Mouse (Mus musculus): ENCODE data around the gene Mogat2. TPM values are rescaled to one million over a fixed set of nuclear protein-coding genes. Genes with fewer than 3 reads are reported as not detected.
A peak's percentile ranks its signal among the peaks of the same experiment; 100 is the strongest.

Gene Mogat2
- 1 to 10 TPM in 1 of 2 experiments, under 1 TPM in 1; 0.16 to 1.5 TPM for total RNA-seq (2021)
- long read RNA-seq, experiment 1 = 0 reads
- long read RNA-seq, experiment 2 = 0 reads

- DNase-seq = no peak
These were observed at the start of gene Mogat2 for GRCm38 (mm10) chr7:99238417-99238816. Gene Mogat2 (minus strand): TSS chr7:99238619.

GRCm38 (mm10) chr7:99287287-99287686 is 48.9 kb upstream of the Mogat2 start:
- no peak for DNase-seq

GRCm38 (mm10) chr7:99279586-99279985 is 41.2 kb upstream of the Mogat2 start:
- DNase-seq = no peak

- DNase-seq = no peak
These were observed 39.9 kb upstream of the Mogat2 start for GRCm38 (mm10) chr7:99278309-99278708.

- no peak for DNase-seq
These were observed 38.3 kb upstream of the Mogat2 start for GRCm38 (mm10) chr7:99276679-99277078.

GRCm38 (mm10) chr7:99275131-99275530 is 36.7 kb upstream of the Mogat2 start:
- DNase-seq = no peak

- DNase-seq = no peak
These were observed 33.2 kb upstream of the Mogat2 start for GRCm38 (mm10) chr7:99271630-99272029.

- DNase-seq = peak; percentile 12 to 17
These were observed 30.8 kb upstream of the Mogat2 start for GRCm38 (mm10) chr7:99268951-99269945.

GRCm38 (mm10) chr7:99268506-99268900 is 30.1 kb upstream of the Mogat2 start:
- no peak for DNase-seq

GRCm38 (mm10) chr7:99267897-99268505 is 29.6 kb upstream of the Mogat2 start:
- DNase-seq = peak; percentile 71 to 73

GRCm38 (mm10) chr7:99267251-99267896 is 29.0 kb upstream of the Mogat2 start, which contains the start of gene Map6:
Gene Map6 (plus strand): TSS chr7:99267447.
- peak in 1 of 2 experiments; percentile 11 for DNase-seq

GRCm38 (mm10) chr7:99264597-99264996 is 26.2 kb upstream of the Mogat2 start:
- no peak for DNase-seq

- no peak for DNase-seq
These were observed 25.1 kb upstream of the Mogat2 start for GRCm38 (mm10) chr7:99263509-99263908.

- no peak for DNase-seq
These were observed 23.5 kb upstream of the Mogat2 start for GRCm38 (mm10) chr7:99261900-99262299.

- no peak for DNase-seq
These were observed 16.6 kb upstream of the Mogat2 start for GRCm38 (mm10) chr7:99255006-99255405.

GRCm38 (mm10) chr7:99250386-99250785 is 12.0 kb upstream of the Mogat2 start:
- DNase-seq = no peak

GRCm38 (mm10) chr7:99249582-99249911 is 11.1 kb upstream of the Mogat2 start:
- peak; percentile 28 to 55 for DNase-seq

- DNase-seq = no peak
These were observed 10.6 kb upstream of the Mogat2 start for GRCm38 (mm10) chr7:99248906-99249581.

GRCm38 (mm10) chr7:99248157-99248742 is 9.8 kb upstream of the Mogat2 start:
- no peak for DNase-seq

GRCm38 (mm10) chr7:99242097-99242496 is 3.7 kb upstream of the Mogat2 start:
- DNase-seq = no peak

GRCm38 (mm10) chr7:99236888-99237660 is 1.3 kb downstream of the Mogat2 start:
- no peak for DNase-seq

Data from adrenal gland, postnatal 36 days (tissue).